Mouse (Mus musculus): ENCODE results near the gene Rogdi. TPM values are rescaled to one million over a fixed set of nuclear protein-coding genes. Genes with fewer than 3 reads are reported as not detected.

Rogdi gene
- total RNA-seq, 1 experiment from 2014 or later: 45.3 TPM

Other genes starting within 250 kb of the Rogdi start
- gene Cdip1, start 223.3 kb downstream of the Rogdi start, total RNA-seq (2017): 14.5 to 29.4 TPM (median 16.6 TPM) in 3 replicates
- 1.3 TPM in 1 of 3 replicates, not detected in the others for gene 4930562C15Rik, start 178.1 kb downstream of the Rogdi start, total RNA-seq (2017)
- gene Ubald1, start 133.2 kb downstream of the Rogdi start, total RNA-seq (2017): 11.3 to 32.6 TPM (median 13.8 TPM) in 3 replicates
- gene Mgrn1, start 127.3 kb downstream of the Rogdi start, total RNA-seq (2017): 29.3 to 42.2 TPM (median 41.6 TPM) in 3 replicates
- 12.0 to 18.7 TPM (median 17.1 TPM) in 3 replicates for gene Nudt16l1, start 74.8 kb downstream of the Rogdi start, total RNA-seq (2017)
- gene Anks3, start 49.3 kb downstream of the Rogdi start, total RNA-seq (2017): 54.3 to 76.7 TPM (median 64.0 TPM) in 3 replicates
- not detected in 3 replicates for gene Sept12, start 15.7 kb downstream of the Rogdi start, total RNA-seq (2017)
- not detected in 3 replicates for gene Smim22, start 6.3 kb downstream of the Rogdi start, total RNA-seq (2017)
- 129 to 168 TPM (median 139 TPM) in 3 replicates for gene Glyr1, start 36.3 kb upstream of the Rogdi start, total RNA-seq (2017)
- 55.2 to 74.4 TPM (median 61.2 TPM) in 3 replicates for gene Ubn1, start 36.5 kb upstream of the Rogdi start, total RNA-seq (2017)
- 0.29 to 0.78 TPM (median 0.53 TPM) in 3 replicates for gene Ppl, start 118.9 kb upstream of the Rogdi start, total RNA-seq (2017)
- 0.19 TPM in 1 of 3 replicates, not detected in the others for gene Sec14l5, start 133.6 kb upstream of the Rogdi start, total RNA-seq (2017)
- gene Nagpa, start 190.5 kb upstream of the Rogdi start, total RNA-seq (2017): 66.9 to 77.6 TPM (median 67.0 TPM) in 3 replicates
- not detected in 3 replicates for gene AU021092, start 208.7 kb upstream of the Rogdi start, total RNA-seq (2017)
- 22.9 to 28.0 TPM (median 23.8 TPM) in 3 replicates for gene Alg1, start 220.1 kb upstream of the Rogdi start, total RNA-seq (2017)
- gene Eef2kmt, start 242.4 kb upstream of the Rogdi start, total RNA-seq (2017): 3.8 to 19.9 TPM (median 13.2 TPM) in 3 replicates